Mouse (Mus musculus) cortical plate, adult 2 months (tissue): ENCODE measurements at regions not wholly inside any gene's neighbourhood (a gene's known extent, or its start where the extent isn't known, plus 50 kb on each side); places are given as distances from the start of the nearest gene placed in this dataset.

Experiments
- H3K27ac ChIP-seq: fragments of 200-500 bp; 2 replicates; pipeline ENCODE4 v1.5.1; 2012; ENCODE audit warnings: low read length, control low read depth, inconsistent platforms; ENCODE audit not compliant: insufficient read depth
- H3K4me1 ChIP-seq: fragments of 200-500 bp; 2 replicates; pipeline ENCODE4 v1.6.1; 2011; ENCODE audit warnings: low read length; ENCODE audit not compliant: control insufficient read depth, insufficient read depth
- H3K4me3 ChIP-seq: fragments of 200-500 bp; 2 replicates; pipeline ENCODE4 v1.5.1; 2011; ENCODE audit warnings: mild to moderate bottlenecking, low read length, control low read depth; ENCODE audit not compliant: insufficient read depth
- CTCF ChIP-seq: fragments of 200-500 bp; IDR thresholded peaks from 2 replicates; pipeline ENCODE4 v1.5.1; 2011; ENCODE audit warnings: mild to moderate bottlenecking, control low read depth, low read length; ENCODE audit not compliant: insufficient read depth; ENCODE audit errors: extremely low read depth
- POLR2A ChIP-seq: fragments of 200-500 bp; IDR thresholded peaks from 2 replicates; pipeline ENCODE4 v1.6.1; 2011; ENCODE audit warnings: mild to moderate bottlenecking, low read length, control low read depth; ENCODE audit not compliant: insufficient read depth; ENCODE audit errors: extremely low read depth

GRCm38 (mm10) chr7:59178326-59178725 is 50.2 kb upstream of the Ube3a start:
- TF ChIP-seq CTCF = no peak
- no peak for TF ChIP-seq POLR2A
- Histone ChIP-seq H3K27ac (peak overlapping the region; percentile 84), H3K4me3 (no peak overlapping the region), H3K4me1 (no peaks in the 10 kb centered on the region; the same call in 1 of the 2 replicates)
